Mouse (Mus musculus): ENCODE data around the gene Senp3. TPM values are rescaled to one million over a fixed set of nuclear protein-coding genes. Genes with fewer than 3 reads are reported as not detected.
A peak's percentile ranks its signal among the peaks of the same experiment; 100 is the strongest.

The Senp3 gene
- total RNA-seq, 2 experiments from 2014 or later: 25.4 to 28.1 TPM

DNA sequence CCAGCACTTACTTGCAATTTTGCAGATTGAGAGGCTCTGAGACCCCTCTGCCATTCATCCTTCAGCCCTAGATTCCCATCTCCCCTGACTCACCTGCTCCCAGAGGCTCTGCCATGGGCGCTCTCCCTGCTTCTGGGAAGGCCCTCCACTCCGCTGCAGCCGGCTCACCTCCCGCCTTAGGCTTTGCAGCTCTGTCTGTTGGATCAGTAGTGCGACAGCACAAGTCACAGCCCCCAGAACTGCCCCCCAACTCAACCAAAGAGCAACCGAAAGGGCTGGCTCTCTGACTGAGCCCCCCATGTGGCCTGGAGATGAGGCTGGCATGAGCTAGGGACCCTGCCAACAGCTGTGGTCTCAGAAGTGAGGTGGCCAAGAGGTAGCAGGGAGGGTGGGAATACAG, 3.1 kb upstream of the Senp3 start:
- peak overlapping the region; percentile 72 for H3K4me3 ChIP-seq
- TF ChIP-seq CTCF (IDR thresholded peaks at IDR 0.05): no peak
- intact Hi-C loops (cut with DNase I): loop anchor here (2.0 to 5.0 kb wide), 3 partner anchors 22 to 192 kb away; partner anchors contain the start of genes Fgf11 and Tmem95
- DNase-seq: no peak
- peak overlapping the region; percentile 99 for H3K27ac ChIP-seq

DNA sequence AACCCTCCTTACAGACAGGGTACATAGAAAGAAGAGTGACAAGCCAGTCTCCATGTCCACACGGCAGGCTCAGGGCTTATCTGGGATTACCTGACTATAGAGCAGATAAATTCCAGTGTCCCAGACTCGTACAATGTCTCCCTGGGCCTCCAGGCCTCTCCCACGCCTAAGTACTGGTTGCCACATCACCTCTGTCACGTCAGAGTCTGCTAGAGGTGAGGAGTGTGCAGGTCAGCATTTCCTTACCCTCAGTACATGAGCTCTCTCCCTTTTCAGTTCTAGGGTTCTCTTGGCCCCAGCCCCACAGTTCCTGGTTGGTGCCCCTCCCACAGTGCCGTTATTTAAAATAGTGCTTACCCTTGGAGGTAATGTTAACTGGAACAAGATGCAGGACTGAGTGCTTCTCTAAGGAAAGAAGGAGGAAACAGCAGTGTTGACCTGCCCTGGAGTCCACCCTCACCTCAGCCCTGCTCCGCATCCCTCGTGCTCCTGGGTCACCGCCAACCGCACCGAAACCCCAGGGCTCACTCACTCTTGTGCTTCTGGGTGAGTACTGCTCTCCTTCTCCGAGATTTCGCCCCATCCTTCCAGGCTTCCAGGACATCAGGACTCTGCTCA, 2.4 kb upstream of the Senp3 start:
- DNase-seq: no peak
- intact Hi-C loops (cut with DNase I): loop anchor here (2.0 to 5.0 kb wide), 3 partner anchors 23 to 193 kb away; partner anchors contain the start of genes Fgf11 and Tmem95
- Histone ChIP-seq H3K4me3 (peak overlapping the region; percentile 72), H3K27ac (peak overlapping the region; percentile 99)
- no peak for TF ChIP-seq CTCF (IDR thresholded peaks at IDR 0.05)

DNA sequence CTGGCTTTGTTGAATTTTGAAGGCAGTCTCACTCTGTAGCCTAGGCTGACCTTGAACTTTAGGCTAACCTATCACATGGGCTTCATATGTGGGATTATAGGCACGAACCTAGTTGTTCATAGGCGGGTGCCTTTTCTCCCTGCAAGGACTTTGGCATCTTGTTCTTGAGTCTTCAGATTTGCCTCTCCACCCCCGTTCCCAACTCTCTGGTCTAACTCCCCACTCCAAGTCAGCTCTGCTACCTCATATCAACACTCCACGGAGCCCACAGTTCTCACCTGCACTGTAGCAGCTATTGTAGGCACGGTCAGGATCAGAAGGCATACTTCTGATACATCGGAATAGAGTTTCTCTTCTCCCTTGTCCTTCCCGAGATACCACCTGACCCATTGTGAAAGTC, 1.7 kb upstream of the Senp3 start:
- intact Hi-C loops (cut with DNase I): loop anchor here (5.0 kb wide), 2 partner anchors 119 to 194 kb away; partner anchors contain the start of genes Fgf11 and Tmem95
- TF ChIP-seq CTCF (IDR thresholded peaks at IDR 0.05): no peak
- H3K27ac ChIP-seq: peak overlapping the region; percentile 99
- no peak overlapping the region; the same call in 1 of the 2 replicates for H3K4me3 ChIP-seq
- no peak for DNase-seq

DNA sequence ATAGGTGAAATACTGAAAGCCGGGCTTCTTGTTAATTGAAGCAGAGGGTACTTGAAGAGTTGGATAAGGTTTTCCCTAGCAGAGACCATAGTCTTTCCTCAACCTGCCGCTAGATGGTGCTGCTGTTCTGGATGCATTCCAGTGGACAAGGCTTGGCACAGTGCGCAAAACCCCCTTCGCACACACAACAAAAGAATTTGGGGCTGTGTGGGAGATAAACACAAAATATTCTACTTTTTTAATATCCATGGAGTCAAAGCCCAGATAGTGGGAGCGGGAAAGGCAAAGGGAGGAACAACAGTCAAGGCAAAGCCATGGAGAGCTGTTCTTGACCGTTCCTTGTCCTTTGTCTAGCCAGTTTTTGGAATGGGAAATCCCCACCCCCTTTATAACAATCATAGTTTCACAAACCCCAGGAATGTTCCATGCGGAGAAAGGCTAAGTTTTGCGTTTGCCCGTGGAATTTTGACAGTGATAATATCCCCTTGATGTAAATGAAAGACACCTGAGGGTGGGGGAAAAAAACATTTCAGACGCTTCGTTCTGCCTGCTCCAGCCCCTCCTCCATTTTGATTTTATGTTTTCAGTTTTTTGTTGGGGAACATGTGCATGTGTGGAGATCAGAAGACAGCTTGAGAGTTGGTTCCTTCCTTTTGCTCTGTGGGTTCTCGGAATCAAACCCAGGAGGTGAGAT, 1.1 kb upstream of the Senp3 start:
- intact Hi-C loops (cut with DNase I): loop anchor here (1.0 to 5.0 kb wide), 4 partner anchors 32 to 194 kb away; partner anchors contain the start of genes Fgf11 and Tmem95
- peak; percentile 93 for TF ChIP-seq CTCF (IDR thresholded peaks at IDR 0.05)
- DNase-seq: peak; percentile 88
- H3K4me3 ChIP-seq: peak overlapping the region; percentile 93
- H3K27ac ChIP-seq: peak overlapping the region; percentile 99

DNA sequence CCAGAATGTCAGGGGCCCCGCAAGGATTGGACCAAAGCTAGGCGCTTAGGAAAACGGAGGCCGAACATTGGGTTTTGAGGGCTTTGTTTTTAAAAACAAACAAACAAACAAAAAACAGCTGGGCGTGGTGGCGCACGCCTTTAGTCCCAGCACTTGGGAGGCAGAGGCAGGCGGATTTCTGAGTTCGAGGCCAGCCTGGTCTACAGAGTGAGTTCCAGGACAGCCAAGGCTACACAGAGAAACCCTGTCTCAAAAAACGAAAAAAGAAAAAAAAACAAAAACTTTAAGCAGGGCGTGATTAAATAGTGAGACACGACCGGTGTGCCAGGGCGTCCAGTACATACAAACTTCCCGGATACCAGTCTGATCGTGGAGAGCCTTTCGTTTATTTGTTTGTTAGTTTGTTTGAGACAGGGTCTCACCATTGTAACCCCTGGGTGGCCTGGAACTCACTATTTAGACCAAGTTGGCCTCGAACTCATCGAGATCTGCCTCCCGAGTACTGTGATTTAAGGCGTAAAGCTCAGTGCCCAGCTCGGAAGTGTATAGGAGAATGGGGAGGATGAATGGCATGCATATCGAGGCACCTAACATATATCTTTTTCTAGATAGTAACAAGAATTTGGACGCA, 440 bp upstream of the Senp3 start:
- no peak for TF ChIP-seq CTCF (IDR thresholded peaks at IDR 0.05)
- DNase-seq: no peak
- Histone ChIP-seq H3K4me3 (peak overlapping the region; percentile 93), H3K27ac (peak overlapping the region; percentile 99)
- intact Hi-C loops (cut with DNase I): loop anchor here (1.0 to 5.0 kb wide), 4 partner anchors 33 to 195 kb away; partner anchors contain the start of genes Fgf11 and Tmem95

DNA sequence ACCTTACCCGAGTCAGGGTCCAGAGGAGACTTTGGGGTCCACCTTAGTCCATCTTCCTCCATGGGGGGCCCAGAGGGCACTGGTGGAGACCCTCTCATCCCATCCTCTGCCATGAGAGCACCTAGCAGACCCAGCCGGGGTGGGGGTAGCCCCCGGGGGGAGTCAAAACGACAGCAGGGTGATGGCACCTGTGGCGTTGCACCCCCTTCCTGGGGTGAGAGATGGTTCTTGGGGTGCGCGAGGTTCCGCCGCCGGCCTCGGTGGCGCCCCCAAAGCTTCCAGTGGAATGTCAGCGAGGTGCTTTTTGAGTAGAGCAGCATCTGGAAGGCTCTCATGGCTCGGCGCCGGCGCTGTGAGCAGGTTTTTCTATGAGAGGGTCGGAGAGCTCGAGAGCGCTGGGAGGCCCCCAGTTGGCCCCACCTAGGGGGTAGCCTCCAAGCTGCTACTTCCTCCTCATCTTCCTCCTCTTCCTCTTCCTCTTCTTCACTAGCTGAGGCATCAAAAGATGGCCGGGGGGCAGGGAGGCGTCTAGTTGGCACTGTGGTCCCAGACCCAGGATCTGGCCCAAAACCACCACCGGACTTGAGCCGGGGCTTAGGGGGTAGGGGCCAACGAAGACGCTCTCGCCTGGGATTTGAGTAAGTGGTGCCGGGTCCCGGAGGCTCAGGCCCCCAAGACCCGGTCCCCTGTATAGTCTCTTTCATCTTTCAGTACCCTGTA, 1.6 kb downstream of the Senp3 start:
- intact Hi-C loops (cut with DNase I): loop anchor here (5.0 kb wide), 2 partner anchors 122 to 197 kb away; partner anchors contain the start of genes Fgf11 and Tmem95
- H3K4me3 ChIP-seq: peak overlapping the region; percentile 93
- TF ChIP-seq CTCF (IDR thresholded peaks at IDR 0.05): no peak

DNA sequence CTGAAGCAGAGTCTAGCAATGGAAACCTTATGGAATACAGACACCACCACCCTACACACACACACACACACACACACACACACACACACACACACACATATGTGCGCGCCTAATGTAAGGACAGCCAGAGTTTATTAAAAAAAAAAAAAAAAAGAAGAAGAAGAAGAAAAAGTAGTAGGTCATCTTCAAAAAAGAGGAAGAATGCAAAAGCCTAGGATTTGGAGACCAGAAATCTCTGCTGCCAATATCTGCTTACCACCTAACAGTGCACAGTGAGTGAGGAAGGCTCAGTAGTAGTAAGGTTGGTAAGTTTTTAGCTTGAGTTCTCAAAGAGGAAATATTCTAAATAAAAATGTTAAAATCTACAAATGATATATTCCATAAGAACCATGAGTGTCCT, 2.7 kb downstream of the Senp3 start:
- no peak for TF ChIP-seq CTCF (IDR thresholded peaks at IDR 0.05)
- no peak for DNase-seq
- Histone ChIP-seq H3K4me3 (no peak overlapping the region), H3K27ac (no peak overlapping the region)
- intact Hi-C loops (cut with DNase I): no loop called here

More for the DNA sequence above, 1.6 kb downstream of the Senp3 start:
- DNase-seq: no peak
- no peak overlapping the region; the same call in 1 of the 2 replicates for H3K27ac ChIP-seq

DNA sequence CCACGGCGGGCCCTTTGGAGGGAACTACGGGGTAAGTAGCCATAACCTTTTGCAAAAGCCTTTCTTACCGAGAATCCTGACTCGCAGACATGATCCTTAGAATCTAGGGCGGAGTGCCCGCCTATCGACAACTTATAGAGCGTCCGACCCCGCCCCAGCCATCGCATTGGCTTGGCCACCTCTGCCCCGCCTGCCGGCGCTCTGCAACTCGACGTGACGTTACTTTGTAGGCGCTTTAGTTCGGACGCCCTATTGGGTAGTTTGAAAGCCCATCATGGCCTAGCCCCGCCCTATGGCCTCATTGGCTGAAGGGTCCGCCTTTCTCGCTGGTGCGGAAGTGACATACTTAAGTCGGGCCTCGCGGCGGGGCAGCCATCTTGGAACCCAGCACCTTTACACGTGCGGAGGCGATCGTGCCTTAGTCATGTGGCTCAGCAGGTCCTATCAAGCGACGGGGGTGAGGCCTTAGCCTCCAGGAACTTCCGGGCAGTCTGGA, 9.6 kb downstream of the Senp3 start, which contains the start of gene Eif4a1:
Gene Eif4a1, minus strand, starts transcription at position 213 of the 496 bp plus-strand sequence.
- H3K4me3 ChIP-seq: peak within 1 kb of the TSS; percentile 100
- peak; percentile 99 for DNase-seq
- TF ChIP-seq CTCF (IDR thresholded peaks at IDR 0.05): no peak
- intact Hi-C loops (cut with DNase I): no loop called here
- peak within 1 kb of the TSS; percentile 97 for H3K27ac ChIP-seq

DNA sequence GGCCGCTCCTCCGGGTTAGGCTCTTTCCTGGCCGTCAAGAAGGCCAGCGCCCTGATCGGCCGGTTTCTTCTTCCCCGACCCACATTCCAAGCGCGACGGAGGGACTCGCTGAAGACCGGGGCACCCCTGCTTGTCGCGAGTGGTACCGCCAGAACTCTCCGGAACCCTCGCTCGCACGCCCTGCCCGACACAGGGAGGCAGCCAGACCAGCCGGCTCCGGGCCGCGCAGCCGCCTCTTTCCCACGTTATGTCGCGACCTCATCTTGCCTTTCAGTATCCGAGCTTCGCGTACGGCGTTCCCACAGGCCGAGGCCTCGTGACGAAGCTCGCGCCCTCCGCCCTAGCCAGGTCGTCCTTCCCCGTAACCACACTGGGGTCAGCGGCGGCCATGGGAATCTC, 10.2 kb downstream of the Senp3 start:
- Histone ChIP-seq H3K27ac (peak overlapping the region; percentile 97), H3K4me3 (peak overlapping the region; percentile 100)
- no peak for DNase-seq
- TF ChIP-seq CTCF (IDR thresholded peaks at IDR 0.05): no peak; the same call in 1 of the 2 replicates
- intact Hi-C loops (cut with DNase I): no loop called here

DNA sequence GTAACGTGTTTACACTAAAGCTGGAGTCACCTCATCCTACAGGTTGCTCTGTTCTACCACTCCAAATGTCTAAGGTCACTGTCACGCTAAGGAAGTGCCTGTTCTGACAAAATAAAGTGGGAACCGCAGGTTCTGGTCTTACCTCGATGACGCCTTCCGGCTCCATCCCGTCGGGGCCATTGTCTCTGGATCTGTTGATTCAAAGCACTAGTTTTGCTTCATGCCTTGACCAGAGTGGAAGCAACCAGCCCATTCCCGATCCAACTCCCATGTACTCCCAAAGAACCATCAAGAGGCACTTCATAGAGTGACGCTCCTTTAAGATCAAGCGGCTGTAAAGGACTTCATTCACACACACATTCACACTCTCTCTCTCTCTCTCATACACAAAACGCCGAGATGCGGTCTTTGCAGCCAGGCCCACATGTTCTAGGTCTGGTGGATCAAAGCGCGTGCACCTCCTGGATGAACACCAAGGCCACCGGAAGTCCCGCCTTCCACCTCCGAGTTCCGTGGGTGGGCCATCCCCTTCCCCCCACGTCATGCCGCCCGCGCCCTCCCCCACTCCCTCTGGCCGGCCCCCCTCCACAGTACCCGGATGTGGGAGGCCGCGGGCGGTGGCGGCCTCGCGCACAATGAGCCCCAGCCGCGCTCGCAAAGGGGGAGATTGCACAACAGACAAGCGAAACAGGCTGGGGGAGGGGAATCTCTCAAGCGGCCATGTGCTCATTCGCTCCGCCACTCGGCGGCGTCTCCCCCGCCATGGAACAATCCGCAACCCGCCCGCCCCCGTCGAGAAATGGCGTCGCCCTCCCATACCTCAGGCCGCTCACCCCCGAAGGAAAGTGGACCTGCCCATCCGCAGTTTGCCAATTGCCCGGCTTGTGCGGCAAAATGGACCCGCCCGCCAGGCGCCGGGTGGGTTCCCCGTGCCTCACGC, 10.8 kb downstream of the Senp3 start:
- H3K4me3 ChIP-seq: peak overlapping the region; percentile 100
- no peak; the same call in 1 of the 2 replicates for TF ChIP-seq CTCF (IDR thresholded peaks at IDR 0.05)
- peak; percentile 98 for DNase-seq
- H3K27ac ChIP-seq: peak overlapping the region; percentile 97
- intact Hi-C loops (cut with DNase I): no loop called here

DNA sequence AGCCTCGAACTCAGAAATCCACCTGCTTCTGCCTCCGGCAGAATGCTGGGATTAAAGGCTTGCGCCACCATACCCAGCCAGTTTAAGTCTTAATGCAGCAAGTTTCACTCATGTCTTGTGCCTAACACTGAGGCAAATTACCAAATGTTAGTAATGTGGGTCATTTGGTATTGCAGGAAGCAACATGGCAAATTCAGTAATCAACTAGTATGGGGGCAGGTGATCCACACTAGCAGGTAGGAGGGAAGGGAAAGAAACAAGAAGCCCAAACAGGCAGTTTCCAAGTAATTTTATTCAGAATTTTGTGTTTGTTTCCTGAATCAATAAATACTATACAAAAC, 15.2 kb downstream of the Senp3 start:
- DNase-seq: no peak
- TF ChIP-seq CTCF (IDR thresholded peaks at IDR 0.05): no peak
- Histone ChIP-seq H3K27ac (no peak overlapping the region), H3K4me3 (no peak overlapping the region)
- intact Hi-C loops (cut with DNase I): loop anchor here (10.0 kb wide), 1 partner anchor 328 kb away; the partner anchor contains the start of genes Gabarap and Phf23

All from gastrocnemius, adult 2 months (tissue).